Mouse (Mus musculus) gonadal fat pad, adult 2 months (tissue): ENCODE results near the gene Cdc42bpb. TPM values are rescaled to one million over a fixed set of nuclear protein-coding genes. Genes with fewer than 3 reads are reported as not detected.

Experiments
- DNase-seq: peaks from one replicate; pipeline ENCODE4 v3.0.0-alpha.2; 2012; ENCODE audit warnings: low read depth
- polyA plus RNA-seq: library from polyadenylated mRNA; depleted of rRNA; stranded (reverse); fragments of >200 nt; gene quantifications from 2 replicates; pipeline ENCODE4 v1.2.3, GENCODE M21; 2012

Cdc42bpb gene
- polyA plus RNA-seq, 1 experiment: 170 TPM

GRCm38 (mm10) chr12:111386642-111387120, 9.2 kb upstream of the Cdc42bpb start:
- no peak for DNase-seq

- DNase-seq: no peak
Measured at GRCm38 (mm10) chr12:111385883-111386641, 8.5 kb upstream of the Cdc42bpb start.

GRCm38 (mm10) chr12:111378812-111379211, 1.3 kb upstream of the Cdc42bpb start:
- DNase-seq: no peak

GRCm38 (mm10) chr12:111377986-111378490, 520 bp upstream of the Cdc42bpb start:
- DNase-seq: no peak

- DNase-seq: no peak
Measured at GRCm38 (mm10) chr12:111376826-111377331, 639 bp downstream of the Cdc42bpb start.

- DNase-seq: no peak
Measured at GRCm38 (mm10) chr12:111376053-111376452, 1.5 kb downstream of the Cdc42bpb start.

- no peak for DNase-seq
Measured at GRCm38 (mm10) chr12:111375559-111375958, 2.0 kb downstream of the Cdc42bpb start.

GRCm38 (mm10) chr12:111374727-111375126, 2.8 kb downstream of the Cdc42bpb start:
- DNase-seq: no peak

GRCm38 (mm10) chr12:111373411-111373810, 4.1 kb downstream of the Cdc42bpb start:
- no peak for DNase-seq

- DNase-seq: no peak
Measured at GRCm38 (mm10) chr12:111371905-111372304, 5.6 kb downstream of the Cdc42bpb start.

GRCm38 (mm10) chr12:111370249-111370648, 7.3 kb downstream of the Cdc42bpb start:
- DNase-seq: no peak

GRCm38 (mm10) chr12:111367065-111367464, 10.5 kb downstream of the Cdc42bpb start:
- DNase-seq: no peak

- DNase-seq: no peak
Measured at GRCm38 (mm10) chr12:111364234-111364633, 13.3 kb downstream of the Cdc42bpb start.

- no peak for DNase-seq
Measured at GRCm38 (mm10) chr12:111361319-111362098, 16.0 kb downstream of the Cdc42bpb start.

- peak; percentile 36 for DNase-seq
Measured at GRCm38 (mm10) chr12:111360671-111361070, 16.8 kb downstream of the Cdc42bpb start.

GRCm38 (mm10) chr12:111356216-111356615, 21.3 kb downstream of the Cdc42bpb start:
- no peak for DNase-seq

- DNase-seq: no peak
Measured at GRCm38 (mm10) chr12:111354142-111354541, 23.4 kb downstream of the Cdc42bpb start.

GRCm38 (mm10) chr12:111353439-111353915, 24.0 kb downstream of the Cdc42bpb start:
- DNase-seq: no peak

GRCm38 (mm10) chr12:111353008-111353407, 24.5 kb downstream of the Cdc42bpb start:
- DNase-seq: no peak

- DNase-seq: no peak
Measured at GRCm38 (mm10) chr12:111352520-111352919, 25.0 kb downstream of the Cdc42bpb start.

- no peak for DNase-seq
Measured at GRCm38 (mm10) chr12:111349540-111350231, 27.8 kb downstream of the Cdc42bpb start.

GRCm38 (mm10) chr12:111343956-111344355, 33.6 kb downstream of the Cdc42bpb start:
- DNase-seq: no peak
